Mouse (Mus musculus): ENCODE measurements around the gene Cacna1c.

Cacna1c gene

DNA sequence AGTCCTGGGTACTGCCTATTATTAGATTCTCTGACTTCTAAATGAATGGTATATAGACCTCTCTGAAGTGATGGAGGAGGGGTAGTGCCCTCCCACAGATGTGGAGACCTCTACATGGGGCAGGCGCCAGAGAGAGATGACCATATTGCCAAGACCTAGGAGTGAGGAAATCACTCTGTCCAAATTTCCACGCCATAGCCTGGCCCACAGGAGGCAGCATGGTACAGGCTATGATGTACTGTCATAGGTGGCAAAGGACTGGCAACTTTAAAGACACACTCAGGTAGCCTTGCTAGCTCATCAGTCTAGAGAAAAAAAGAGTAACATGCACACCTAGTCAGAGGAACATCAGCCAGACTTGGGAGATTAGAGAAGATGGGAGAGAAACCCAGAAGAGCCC, 347.6 kb downstream of the Cacna1c start:
- no peak for DNase-seq (ENCODE audit: low spot score)

DNA sequence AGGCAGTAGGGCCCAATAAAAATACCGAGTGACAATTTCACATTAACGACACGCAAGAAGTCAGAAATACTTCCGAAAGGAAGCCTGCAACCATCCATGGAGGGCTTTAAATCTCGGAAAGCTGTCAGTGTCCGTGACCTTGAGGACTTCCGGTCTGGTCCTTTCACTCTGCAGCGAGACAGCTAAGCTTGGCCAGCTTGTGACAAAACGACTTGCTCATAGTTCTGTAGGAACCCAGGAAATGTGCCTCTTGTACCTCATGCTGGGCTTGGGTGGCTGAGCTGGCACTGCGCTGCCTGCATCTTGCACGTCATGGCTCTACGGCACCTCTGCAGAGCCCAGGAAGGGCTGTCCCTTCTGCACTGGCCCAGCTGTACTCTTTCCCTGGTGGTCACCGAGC, 348.5 kb downstream of the Cacna1c start:
- no peak for DNase-seq (ENCODE audit: low spot score)

DNA sequence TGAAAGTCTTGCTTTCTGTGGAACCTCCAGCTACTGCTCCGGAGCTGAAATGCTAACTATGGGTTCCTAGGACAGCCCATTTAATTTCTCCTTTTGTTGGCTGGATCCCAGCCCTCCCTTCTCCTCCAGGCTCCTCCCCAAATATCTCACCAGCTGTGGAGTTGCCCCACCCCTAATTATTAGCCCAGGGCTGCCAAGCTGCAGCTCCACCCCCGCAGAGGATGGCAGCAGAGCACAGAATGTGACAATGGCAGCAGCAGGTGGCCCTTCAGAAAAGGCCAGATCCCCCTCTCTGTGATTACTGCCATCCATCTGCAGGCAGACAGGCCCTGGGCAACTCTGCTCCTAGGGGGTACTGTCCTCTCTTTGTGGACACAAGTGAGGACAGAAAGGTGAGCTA, 350.4 kb downstream of the Cacna1c start:
- peak; percentile 30 for DNase-seq (ENCODE audit: low spot score)

DNA sequence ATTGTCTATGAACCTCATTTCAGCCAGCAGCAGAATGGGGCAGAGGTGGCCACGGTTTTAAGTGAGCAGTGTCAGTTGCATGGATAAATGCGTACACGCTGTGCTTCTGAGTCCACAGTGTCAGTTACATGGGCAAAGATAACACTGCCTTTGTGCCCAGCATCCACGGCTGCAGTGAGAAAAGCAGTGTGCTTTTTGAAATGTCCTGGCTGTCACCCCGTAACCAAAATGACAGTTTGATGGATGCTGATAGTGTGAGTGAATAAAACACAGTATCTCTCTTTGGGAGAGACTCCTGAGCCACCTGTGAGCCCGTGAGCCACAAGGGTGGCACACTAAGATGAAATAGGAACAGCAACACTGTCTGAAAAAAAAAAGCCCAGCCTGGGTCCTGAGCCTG, 351.0 kb downstream of the Cacna1c start:
- no peak for DNase-seq (ENCODE audit: low spot score)

DNA sequence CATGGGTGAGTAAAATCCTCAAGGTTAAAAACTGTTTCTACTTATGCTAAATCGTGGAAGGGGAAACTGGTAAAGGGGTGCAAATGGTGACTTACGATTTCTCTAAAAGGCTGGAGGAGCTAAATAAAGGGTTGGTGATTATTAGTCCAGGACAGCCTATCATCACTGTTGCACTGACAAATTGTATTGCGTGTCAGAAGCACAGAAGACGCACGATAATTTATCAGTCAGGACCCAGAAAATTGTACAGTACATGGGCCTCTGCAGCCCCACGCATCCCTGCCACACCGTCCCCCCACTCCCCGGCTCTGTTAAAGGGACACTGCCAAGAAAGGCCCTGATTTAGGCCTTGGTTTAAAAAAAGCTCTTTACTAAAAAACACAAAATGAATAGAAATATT, 352.7 kb downstream of the Cacna1c start:
- no peak for DNase-seq (ENCODE audit: low spot score)

DNA sequence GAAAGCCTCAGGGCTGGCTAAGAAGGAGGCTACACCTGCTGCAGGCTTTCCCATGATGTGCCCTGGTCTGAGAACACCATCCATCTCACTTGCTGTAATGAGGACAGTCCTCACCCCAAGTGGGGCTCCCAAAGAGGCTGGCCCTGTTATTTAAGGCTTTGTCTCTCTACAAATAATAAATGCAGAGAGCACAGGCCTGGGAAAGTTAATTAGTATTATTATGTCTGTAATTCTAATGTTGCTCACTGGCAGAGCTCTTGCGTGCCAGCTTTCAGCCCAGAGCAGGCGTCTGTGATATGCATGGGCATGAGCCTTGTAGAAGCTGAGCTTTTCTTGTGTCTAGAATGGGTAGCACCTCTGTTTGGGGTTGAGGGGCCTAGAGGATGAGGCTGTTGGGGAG, 354.3 kb downstream of the Cacna1c start:
- DNase-seq (ENCODE audit: low spot score) = no peak

DNA sequence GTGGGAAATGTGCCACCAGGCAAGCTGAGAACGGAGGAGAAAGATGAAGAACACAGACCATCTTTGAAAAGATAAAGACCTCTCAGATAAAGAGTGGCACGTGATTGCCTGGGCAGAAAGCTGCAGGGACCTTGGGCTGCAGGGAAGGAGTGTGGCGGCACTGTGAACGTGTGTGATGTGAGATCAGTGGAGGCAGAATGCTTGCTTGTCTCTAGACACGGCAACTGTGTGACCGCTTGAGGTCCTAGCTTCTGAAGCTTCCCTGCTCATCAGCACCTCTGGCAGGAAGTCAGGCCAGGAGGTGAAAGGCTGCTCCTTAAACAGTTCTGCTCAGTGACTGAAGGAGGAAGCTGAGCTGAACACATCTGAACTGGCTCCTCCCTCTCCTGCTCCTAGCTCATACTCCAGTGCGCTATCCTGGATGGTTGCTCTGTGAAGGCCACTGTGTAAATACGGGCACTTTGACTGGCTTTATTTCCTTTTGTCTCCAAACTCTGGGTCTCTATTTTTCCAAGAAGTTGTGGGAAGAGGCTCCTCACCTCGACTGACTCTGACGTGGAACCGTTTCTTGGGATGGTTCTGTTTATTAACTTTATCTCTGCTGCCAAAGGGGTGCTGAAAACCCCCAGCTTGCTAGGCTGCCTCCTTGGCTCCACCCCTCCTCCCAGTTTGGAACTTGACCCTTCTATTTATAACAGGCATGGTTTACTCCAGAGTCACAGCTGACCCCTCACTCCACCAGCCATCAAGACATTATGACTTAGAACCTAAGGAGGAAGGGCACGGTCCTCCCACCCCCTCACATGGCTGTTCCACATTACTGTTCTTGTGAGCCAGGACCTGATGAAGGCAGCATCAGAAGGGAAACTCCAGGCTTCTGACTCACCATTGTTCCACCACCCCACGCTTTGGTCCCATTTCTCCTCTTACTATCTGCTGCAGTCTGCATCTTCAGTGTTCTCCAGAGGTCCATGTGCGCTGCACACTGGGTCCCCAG, 357.0 kb downstream of the Cacna1c start:
- DNase-seq (ENCODE audit: low spot score) = peak; percentile 41

DNA sequence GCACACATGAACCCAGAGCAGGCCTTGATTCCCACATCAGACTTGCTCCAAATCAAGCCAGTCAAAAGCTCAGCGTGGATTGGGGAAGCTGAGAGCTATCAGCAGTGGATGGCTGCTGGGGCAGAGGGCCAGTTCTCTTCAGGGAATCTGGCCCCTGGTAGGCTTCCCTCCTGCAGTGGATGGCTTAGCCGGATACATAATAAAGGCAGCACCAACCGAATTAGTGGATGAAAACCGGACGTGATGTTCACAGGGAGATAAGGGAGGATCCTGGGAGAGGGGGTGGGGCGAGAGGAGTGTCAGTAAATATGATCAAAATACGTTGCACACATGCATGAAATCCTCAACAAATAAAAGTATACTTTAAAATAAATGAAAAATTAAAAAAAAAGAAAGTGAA, 359.5 kb downstream of the Cacna1c start:
- no peak for DNase-seq (ENCODE audit: low spot score)

DNA sequence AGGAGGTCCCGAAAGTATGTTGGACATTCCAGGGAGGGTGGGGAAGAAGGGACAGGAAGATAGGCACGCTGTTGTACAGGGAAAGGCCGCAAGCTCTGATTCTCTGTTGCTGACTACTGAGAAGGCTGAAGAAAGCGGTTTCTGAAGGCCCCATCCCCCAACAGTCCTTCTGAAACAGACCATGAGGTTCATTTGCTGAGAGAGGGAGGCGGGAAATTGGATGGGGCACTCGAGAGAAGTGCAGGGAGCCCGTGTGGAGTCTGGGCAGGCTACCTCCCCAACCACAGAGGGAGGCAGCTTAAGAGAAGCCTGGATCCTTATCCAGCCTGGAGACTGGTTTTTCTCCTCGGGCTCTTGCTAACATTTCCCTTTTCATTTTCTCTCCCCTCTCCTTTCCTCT, 362.2 kb downstream of the Cacna1c start:
- no peak for DNase-seq (ENCODE audit: low spot score)

DNA sequence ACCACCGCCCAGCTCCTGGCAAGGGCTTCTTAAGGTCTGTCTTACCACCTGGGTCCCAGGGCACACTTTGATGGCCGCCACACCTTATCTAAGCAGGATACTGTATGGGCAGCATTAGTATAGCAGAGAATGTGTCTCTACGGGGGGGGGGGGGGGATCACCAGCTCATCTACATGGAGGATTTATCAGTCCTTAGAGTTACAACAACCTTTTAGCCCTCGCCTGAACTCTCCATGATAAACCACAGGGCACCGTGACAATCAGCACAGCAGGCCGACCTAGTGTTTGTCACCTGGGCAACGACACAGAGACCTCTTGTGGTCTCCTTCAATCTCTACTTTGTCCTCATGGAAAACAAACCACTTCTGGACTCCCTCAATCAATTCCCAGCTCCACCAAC, 363.2 kb downstream of the Cacna1c start:
- no peak for DNase-seq (ENCODE audit: low spot score)

DNA sequence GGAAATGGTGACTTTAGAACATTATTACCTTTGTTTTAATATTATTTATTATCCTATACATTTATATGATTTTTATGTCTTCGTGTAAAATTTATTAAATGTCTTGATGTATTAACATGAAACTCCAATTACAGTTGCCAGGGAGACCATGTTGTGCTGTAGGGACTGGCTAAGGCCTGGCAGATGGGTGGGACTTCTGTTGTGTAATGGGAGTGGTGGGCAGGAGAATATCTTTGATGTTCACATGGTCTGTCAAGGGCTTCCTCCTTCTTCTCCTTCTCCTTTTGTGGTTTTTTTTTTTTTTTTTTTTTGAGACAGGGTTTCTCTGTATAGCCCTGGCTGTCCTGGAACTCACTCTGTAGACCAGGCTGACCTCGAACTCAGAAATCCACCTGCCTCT, 363.6 kb downstream of the Cacna1c start:
- DNase-seq (ENCODE audit: low spot score) = no peak

DNA sequence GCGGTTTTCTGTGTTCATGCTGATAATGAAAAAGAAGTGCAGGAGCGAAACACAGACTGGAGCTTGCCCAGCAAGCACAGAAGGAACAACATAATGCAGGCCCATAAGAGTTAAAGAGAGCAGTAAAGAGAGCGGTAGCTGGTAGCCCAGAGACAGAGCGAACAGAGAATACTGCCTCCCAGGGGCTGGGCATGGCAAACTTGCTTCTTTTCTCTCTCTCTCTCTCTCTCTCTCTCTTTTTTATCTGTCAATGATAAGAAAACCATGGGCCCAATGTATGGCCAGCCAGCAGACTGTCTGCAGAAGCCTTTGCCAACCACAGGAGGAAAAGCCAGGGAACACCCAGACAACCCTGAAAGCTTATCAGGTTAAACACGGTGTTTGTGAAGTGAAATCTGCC, 365.4 kb downstream of the Cacna1c start:
- DNase-seq (ENCODE audit: low spot score) = no peak

DNA sequence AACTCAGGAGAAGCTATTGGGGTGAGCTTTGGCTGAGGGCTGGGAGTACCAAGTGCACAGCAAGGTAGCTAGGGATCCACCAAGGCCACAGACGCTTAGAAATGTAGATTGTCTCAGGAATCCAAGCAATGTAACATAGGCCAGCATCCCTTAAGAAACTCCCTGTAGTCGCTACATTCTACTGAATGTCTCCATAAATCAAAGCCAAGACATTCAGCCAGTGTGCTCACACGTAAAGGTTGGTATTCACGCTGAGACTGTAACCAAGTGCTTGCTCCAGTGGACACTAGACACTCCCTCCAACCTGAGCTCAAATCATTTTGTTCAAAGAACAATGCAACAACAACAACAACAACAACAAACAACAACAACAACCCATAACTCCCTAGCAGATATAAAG, 368.0 kb downstream of the Cacna1c start:
- DNase-seq (ENCODE audit: low spot score) = peak; percentile 25

DNA sequence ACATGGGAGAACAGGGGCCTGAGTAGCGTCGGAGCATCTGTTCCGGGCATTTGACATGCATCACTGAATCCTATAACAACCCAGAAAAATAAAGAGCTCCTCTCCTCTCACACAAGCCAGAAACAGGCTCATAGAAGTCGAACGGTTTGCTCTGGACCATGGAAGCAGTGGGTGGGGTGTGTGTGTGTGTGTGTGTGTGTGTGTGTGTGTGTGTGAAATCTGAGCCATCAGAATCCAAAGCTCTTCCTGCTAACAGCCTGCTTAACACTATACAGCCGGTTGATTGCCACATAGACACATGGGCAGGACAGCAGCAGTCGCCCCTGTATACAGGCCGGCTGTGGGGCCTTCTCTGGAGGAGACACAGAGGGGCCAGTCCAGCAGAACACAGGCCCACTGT, 368.7 kb downstream of the Cacna1c start:
- DNase-seq (ENCODE audit: low spot score) = peak; percentile 41

DNA sequence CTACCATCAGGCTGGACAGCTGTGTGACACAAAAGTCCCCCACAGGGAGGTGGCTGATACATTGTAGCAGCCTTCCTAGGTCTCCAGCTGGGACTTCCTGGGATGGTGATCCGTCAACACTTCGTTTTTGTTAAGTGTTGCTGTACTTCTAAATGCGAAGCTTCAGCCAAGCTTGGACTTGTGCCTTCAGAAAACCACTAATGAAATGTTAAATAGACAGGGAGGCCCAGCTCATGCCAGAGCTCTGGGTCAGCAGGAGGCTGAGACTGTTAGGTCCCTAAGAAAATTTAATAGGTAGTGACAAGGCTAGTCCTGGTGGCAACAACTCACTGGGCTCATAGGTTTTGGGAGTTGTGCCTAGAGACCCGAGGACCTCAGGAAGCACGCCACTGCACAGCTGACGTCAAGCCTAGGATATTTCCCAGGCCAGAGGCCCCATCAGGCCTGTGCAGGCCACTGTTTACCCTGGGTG, 370.8 kb downstream of the Cacna1c start:
- no peak for DNase-seq (ENCODE audit: low spot score)

DNA sequence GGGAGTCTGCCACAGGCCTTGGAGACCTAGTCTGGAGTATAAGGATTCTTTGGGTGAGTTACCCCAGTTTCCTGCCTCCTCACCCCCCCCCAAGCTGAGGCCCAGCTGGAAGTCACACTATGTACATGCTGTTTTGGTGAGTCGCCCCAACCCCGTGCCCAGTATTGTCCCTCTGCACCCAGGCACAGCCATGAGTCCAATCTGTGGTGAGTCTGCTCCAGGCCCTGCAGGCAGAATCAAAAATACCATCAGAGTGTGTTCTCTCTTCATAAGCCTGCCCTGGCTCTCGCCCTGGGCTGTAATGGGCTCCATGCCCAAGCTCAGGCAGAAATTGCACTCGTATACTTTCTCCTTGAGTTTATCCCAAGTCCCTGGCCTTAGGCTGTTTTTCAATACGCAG, 374.7 kb downstream of the Cacna1c start:
- DNase-seq (ENCODE audit: low spot score) = no peak

DNA sequence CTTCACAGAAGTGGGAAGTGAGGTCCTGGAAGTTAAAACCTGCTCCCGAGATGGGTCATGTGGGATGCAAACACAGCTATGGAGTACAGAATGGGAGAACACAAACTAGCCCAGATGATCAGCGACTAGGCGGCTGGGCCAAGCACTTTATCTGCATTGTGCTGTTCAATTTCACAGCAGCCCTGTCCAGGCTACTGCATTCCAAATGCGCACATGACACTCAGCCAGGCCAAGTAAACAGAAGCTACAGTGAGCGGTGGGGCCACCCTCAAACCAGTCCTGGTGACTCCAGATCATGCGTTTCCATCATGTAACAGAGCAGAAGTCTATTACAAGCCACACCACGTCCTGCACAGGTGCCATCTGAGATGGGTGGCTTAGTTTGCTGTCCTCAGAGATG, 376.6 kb downstream of the Cacna1c start:
- no peak for DNase-seq (ENCODE audit: low spot score)

DNA sequence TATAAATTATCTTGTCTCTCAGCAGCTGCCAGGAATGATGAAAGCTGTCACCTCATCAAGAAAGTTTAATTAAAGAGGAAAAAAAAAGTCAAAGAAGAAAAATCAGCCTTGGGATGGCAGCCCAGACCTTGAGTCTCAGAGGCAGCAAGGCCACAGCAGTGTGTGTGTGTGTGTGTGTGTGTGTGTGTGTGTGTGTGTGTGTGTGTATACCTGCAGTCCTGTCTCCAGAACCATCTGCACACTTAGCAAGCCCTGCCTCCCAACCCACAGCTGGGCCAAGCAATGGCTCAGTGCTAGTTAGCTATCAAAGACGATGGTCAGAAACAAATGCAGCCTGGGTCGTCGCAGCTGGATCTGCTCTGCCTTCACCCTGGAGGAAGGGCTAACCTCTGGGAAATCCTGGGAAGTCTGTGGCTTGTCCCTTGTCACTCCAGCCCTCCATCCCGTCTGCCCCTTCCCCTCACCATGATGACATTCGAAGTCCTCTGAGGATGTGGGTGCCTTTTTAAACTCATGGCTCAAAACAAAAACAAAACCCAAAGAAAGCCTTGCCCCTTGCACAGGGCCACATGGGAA, 378.2 kb downstream of the Cacna1c start:
- DNase-seq (ENCODE audit: low spot score) = no peak

DNA sequence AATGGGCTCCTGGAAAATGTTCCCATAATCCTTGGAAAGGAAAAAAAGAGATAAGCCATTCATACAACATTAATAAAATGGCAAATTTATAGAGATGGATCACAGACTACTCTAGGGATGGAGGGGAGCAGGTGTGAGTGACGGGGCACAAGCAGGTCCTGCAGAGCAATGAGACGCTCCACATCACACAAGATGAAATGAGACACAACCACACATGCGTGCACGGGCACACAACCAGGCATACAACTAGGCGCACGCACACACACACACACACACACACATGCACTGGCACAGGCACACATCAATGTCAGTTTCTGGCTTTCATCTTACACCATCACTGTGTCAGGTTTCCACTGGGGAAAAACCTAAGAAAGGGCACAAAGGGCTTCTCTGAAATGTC, 380.0 kb downstream of the Cacna1c start:
- no peak for DNase-seq (ENCODE audit: low spot score)

DNA sequence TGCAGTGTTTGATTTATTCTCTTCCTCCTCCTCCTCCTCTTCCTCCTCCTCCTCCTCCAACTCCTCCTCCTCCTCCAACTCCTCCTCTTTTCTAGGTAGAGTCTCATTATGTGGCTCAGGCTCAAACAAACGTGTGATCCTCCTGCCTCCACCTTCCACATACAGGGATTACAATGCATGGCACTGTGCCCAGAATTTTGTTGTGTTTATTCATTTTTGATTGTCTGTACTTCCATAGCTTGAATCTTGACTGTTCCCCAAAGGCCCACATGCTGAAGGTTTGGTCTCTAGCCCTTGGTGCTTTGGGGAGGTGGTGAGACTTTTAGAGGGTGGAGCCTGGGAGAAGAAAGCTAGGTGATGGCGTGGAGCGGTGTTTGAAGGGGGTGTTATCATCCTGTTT, 383.7 kb downstream of the Cacna1c start:
- no peak for DNase-seq (ENCODE audit: low spot score)

DNA sequence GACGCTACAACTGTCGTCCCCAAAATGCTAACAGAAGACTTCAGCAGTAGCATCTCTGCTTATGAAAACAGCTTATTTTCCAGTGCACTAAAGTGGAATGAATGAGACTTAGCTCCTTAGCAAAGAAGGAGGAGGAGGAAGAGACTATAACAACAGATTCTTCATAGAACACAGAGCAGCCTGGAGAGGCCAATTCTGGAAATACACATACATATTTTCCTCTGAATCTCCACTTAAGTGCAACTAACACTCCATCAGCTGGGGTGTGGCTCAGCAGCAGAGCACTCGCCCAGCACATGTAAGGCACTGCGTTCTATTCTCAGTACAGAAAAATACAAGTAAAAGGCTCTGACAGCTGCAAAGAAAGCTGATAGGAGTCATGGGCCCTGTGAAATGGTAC, 384.2 kb downstream of the Cacna1c start:
- DNase-seq (ENCODE audit: low spot score) = no peak

DNA sequence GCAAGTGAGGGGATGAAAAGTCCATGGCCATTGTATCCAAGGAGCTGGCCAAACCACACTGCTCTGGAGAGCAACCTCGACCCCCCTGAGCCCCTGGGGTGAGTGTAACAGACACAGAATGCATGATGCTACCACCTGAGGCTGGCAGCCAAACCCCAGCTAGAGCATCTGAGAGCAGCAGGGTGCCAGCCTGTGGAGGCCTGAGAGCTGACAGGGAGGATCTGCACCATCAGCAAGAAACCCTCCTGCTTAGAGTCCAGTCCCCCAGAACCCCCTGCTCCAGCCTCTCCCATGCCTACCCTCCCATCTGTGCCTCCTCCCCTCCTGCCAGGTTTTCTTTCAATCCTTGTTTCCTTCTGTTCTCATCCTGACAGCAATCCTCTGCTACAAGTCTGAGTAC, 385.4 kb downstream of the Cacna1c start:
- DNase-seq (ENCODE audit: low spot score) = no peak

DNA sequence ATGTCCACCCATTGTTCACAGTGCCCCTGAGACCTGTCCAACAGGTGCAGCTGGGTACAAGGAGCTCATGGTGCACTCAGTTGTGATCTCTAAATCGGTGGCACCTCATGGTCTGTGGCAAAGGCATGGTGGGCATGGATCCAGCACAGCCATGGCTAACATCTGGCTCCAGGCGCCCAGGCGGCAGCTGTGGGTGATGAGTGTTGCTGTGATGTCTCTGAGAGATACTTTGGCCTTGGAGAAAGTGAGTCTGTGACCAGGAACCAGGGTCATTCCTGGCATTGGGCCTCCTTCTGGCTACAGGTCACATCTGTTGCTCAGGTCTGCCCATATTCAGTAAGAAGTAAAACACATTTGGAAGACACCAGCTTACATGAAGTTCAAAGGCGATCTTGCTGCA, 391.1 kb downstream of the Cacna1c start:
- DNase-seq (ENCODE audit: low spot score) = no peak

DNA sequence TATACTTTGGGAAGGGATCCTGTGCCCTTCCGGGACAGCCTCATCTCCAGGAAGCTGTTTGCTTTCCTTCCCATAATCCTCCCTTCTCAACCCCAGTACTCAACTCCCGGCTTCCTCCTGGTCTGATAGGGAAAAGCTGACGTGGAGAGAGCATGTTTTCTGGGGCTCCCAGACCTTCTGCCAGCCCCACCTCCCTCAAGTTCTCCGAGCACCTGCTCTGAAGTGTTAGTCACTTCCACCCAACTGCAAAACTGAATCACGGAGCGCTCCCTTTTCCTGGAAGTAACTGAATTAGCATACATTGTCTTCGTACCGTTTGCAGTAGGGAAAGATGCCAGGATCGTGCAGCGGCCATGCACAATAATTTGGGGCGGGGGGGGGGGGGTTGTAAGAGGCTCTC, 393.9 kb downstream of the Cacna1c start:
- DNase-seq (ENCODE audit: low spot score) = no peak
